Mouse (Mus musculus): ENCODE measurements around the gene Lpxn.

Gene Lpxn

GRCm38 (mm10) chr19:12804237-12804636, 8.2 kb downstream of the Lpxn start:
- DNase-seq (ENCODE audit: low read depth, low spot score), result no peak

- DNase-seq (ENCODE audit: low read depth, low spot score), result no peak
Measured at GRCm38 (mm10) chr19:12805730-12806129, 9.7 kb downstream of the Lpxn start.

GRCm38 (mm10) chr19:12806214-12806613, 10.2 kb downstream of the Lpxn start:
- DNase-seq (ENCODE audit: low read depth, low spot score), result no peak

- DNase-seq (ENCODE audit: low read depth, low spot score), result no peak
Measured at GRCm38 (mm10) chr19:12812644-12813364, 16.8 kb downstream of the Lpxn start.

GRCm38 (mm10) chr19:12813883-12814282, 17.9 kb downstream of the Lpxn start:
- DNase-seq (ENCODE audit: low read depth, low spot score), result no peak

GRCm38 (mm10) chr19:12818507-12818906, 22.5 kb downstream of the Lpxn start:
- no peak for DNase-seq (ENCODE audit: low read depth, low spot score)

- peak; percentile 6 for DNase-seq (ENCODE audit: low read depth, low spot score)
Measured at GRCm38 (mm10) chr19:12820383-12820782, 24.4 kb downstream of the Lpxn start.

- no peak for DNase-seq (ENCODE audit: low read depth, low spot score)
Measured at GRCm38 (mm10) chr19:12824549-12824948, 28.6 kb downstream of the Lpxn start.

- no peak for DNase-seq (ENCODE audit: low read depth, low spot score)
Measured at GRCm38 (mm10) chr19:12830823-12831430, 34.9 kb downstream of the Lpxn start.

GRCm38 (mm10) chr19:12831559-12831958, 35.6 kb downstream of the Lpxn start:
- DNase-seq (ENCODE audit: low read depth, low spot score), result no peak

- no peak for DNase-seq (ENCODE audit: low read depth, low spot score)
Measured at GRCm38 (mm10) chr19:12833625-12834024, 37.6 kb downstream of the Lpxn start.

- DNase-seq (ENCODE audit: low read depth, low spot score), result no peak
Measured at GRCm38 (mm10) chr19:12838507-12838906, 42.5 kb downstream of the Lpxn start.

- DNase-seq (ENCODE audit: low read depth, low spot score), result no peak
Measured at GRCm38 (mm10) chr19:12846382-12846781, 50.4 kb downstream of the Lpxn start, which contains the start of gene Gm5244. Gm5244 (plus strand) TSS chr19:12846682.

- DNase-seq (ENCODE audit: low read depth, low spot score), result no peak
Measured at GRCm38 (mm10) chr19:12856983-12857382, 61.0 kb downstream of the Lpxn start, which contains the start of gene Olfr1444. Olfr1444 (plus strand) TSS chr19:12857283.
